Mouse (Mus musculus) stomach, postnatal 0 days (tissue): Measurements from ENCODE around the gene Akr7a5. TPM values are rescaled to one million over a fixed set of nuclear protein-coding genes. Genes with fewer than 3 reads are reported as not detected.

Experiments used
- ATAC-seq: fragments of 200-750 bp; cut with Nextera tagmentation; 2 replicates; pipeline ENCODE4 v1.8.0; 2017; ENCODE audit not compliant: low FRiP score, low TSS enrichment
- DNase-seq: peaks from one replicate; pipeline ENCODE4 v3.0.0-alpha.2; 2016; ENCODE audit warnings: low spot score
- H3K27ac ChIP-seq: fragments of 300-500 bp; sonication (generic); replicated peaks from 2 replicates; pipeline ENCODE4 v1.5.1; 2014; ENCODE audit warnings: mild to moderate bottlenecking, control low read depth
- H3K27me3 ChIP-seq: fragments of 300-500 bp; sonication (generic); 2 replicates; pipeline ENCODE4 v1.6.1; 2014; ENCODE audit warnings: low read length; ENCODE audit not compliant: control insufficient read depth, insufficient read depth
- H3K36me3 ChIP-seq: fragments of 300-500 bp; sonication (generic); 2 replicates; pipeline ENCODE4 v1.6.1; 2014; ENCODE audit warnings: low read length, mixed read lengths; ENCODE audit not compliant: control insufficient read depth, insufficient read depth
- H3K4me1 ChIP-seq: fragments of 300-500 bp; sonication (generic); replicated peaks from 2 replicates; pipeline ENCODE4 v1.6.1; 2014; ENCODE audit warnings: antibody characterized with exemption; ENCODE audit not compliant: control insufficient read depth, insufficient read depth
- H3K4me2 ChIP-seq: fragments of 300-500 bp; sonication (generic); replicated peaks from 2 replicates; pipeline ENCODE4 v1.6.1; 2014; ENCODE audit warnings: low read depth, mild to moderate bottlenecking, control low read depth, moderate library complexity
- H3K4me3 ChIP-seq: fragments of 300-500 bp; sonication (generic); 2 replicates; pipeline ENCODE4 v1.5.1; 2014; ENCODE audit warnings: low read depth, low read length, control low read depth
- H3K9ac ChIP-seq: fragments of 300-500 bp; sonication (generic); 2 replicates; pipeline ENCODE4 v1.6.1; 2014; ENCODE audit warnings: mild to moderate bottlenecking, low read length, control low read depth, mixed read lengths
- H3K9me3 ChIP-seq: fragments of 300-500 bp; sonication (generic); 2 replicates; pipeline ENCODE4 v1.6.1; 2016; ENCODE audit warnings: low read length; ENCODE audit not compliant: control insufficient read depth
- CTCF ChIP-seq: IDR thresholded peaks from 2 replicates; pipeline ENCODE4 v1.5.1; 2016; ENCODE audit warnings: antibody characterized with exemption, low read depth, mild to moderate bottlenecking, moderate library complexity
- EP300 ChIP-seq: optimal IDR thresholded peaks from 2 replicates; pipeline ENCODE3; 2016; ENCODE audit warnings: antibody characterized with exemption
- WGBS: fragments of 180-500 bp; shearing (Covaris S2); extraction: QIAGEN DNeasy Blood & Tissue Kit; methylation state at CpG from one replicate; pipeline ENCODE4 v1.1.7; 2014; 5-methylcytosine and 5-hydroxymethylcytosine counted together
- polyA plus RNA-seq: library from polyadenylated mRNA; unstranded; fragments of >200 nt; fragmentation: Nextera tagmentation; extraction: Ambion mirVana; gene quantifications from 2 replicates; pipeline ENCODE4 v1.2.1, GENCODE M21; 2015

The Akr7a5 gene
- polyA plus RNA-seq, 1 experiment from 2014 or later = 73.8 TPM

DNA sequence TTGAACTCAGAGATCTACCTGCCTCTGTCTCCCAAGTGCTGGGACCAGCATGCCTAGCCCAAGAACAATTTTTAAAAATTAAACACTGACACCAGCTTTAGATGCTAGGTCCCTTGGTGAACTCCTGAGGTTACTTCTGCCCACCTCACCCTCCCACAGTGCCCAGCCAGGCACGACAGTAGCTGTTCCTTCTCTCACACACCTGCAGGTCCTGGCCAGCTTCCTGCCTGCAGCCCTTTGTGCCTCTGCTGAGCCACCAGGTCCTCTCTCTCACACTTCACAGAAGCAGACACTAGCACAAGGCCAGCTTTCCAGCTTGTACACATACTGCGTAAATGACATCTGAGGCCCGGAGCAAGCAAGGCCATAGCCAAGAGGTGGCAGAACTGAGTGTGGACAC lies 5.0 kb upstream of the Akr7a5 start:
- no peak for ATAC-seq
- Histone ChIP-seq H3K27ac (no peak overlapping the region), H3K4me2 (no peak overlapping the region), H3K9me3 (no peaks in the 10 kb centered on the region), H3K27me3 (no peaks in the 10 kb centered on the region), H3K4me1 (peaks cover 5% of the 10 kb centered on the region; the same call in 1 of the 2 replicates), H3K9ac (no peak overlapping the region), H3K4me3 (no peak overlapping the region), H3K36me3 (peaks cover 6% of the 10 kb centered on the region; the same call in 1 of the 2 replicates)
- TF ChIP-seq CTCF (no peak), EP300 (no peak)
- 91% methylated on average over 3 of the region's 3 CpGs for WGBS
- no peak for DNase-seq

DNA sequence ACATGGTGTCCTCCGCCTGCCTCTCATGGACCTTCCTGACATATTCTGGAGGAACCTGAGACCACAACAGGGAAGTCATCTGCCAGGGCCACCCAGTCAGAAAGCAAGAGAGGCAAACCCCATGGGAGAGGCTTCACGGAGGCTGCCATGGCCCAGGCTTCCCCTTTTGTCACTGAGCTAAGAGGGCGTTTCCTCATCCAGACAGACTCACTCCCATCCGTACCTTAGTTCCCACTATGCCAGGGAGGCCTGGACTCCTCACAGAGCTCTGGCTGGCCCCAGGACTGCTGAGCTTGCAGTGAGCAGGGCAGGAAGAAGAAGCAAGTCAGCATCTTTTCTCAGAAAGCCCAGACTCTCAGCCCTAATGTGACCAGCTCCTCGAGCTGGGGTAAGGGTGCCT lies 2.6 kb upstream of the Akr7a5 start:
- Histone ChIP-seq H3K4me1 (peaks cover 5% of the 10 kb centered on the region; the same call in 1 of the 2 replicates), H3K36me3 (no peaks in the 10 kb centered on the region), H3K9me3 (no peaks in the 10 kb centered on the region), H3K4me3 (no peak overlapping the region), H3K9ac (no peak overlapping the region), H3K27me3 (no peaks in the 10 kb centered on the region), H3K27ac (no peak overlapping the region), H3K4me2 (no peak overlapping the region)
- DNase-seq (no peak), ATAC-seq (no peak)
- no peak for TF ChIP-seq EP300
- no peak for TF ChIP-seq CTCF
- WGBS = 74% methylated on average over 5 of the region's 5 CpGs

DNA sequence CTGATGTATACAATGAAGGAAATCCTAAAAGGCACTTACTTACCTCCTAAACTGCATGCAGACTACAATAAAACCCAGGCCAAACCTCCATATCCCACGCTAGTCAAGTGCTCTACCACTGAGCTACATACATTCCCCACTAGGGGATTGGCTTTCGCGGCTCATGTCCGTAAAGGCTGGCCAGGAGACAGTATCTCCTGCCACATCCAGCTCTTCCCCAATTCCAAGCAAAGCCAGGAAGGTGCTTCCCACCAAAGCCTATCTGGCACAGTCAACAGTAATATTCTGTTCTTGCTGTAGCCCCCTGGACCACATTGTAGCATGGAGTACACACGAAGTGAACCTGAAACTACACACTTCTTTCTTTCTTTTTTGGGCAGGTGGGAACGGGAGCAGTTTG lies 893 bp upstream of the Akr7a5 start:
- ATAC-seq = no peak
- peak overlapping the region; percentile 99 for H3K4me2 ChIP-seq
- WGBS = 30% methylated on average over 6 of the region's 6 CpGs
- H3K27me3 ChIP-seq = no peaks in the 10 kb centered on the region
- TF ChIP-seq EP300 (no peak), CTCF (peak; percentile 41)
- no peak for DNase-seq
- H3K9me3 ChIP-seq = no peaks in the 10 kb centered on the region
- 0 out of 2 replicates have a peak, but pooled peaks cover 4% of the 10 kb centered on the region for H3K36me3 ChIP-seq
- H3K4me3 ChIP-seq = peak overlapping the region; percentile 85
- peak overlapping the region; percentile 69; the same call in 1 of the 2 replicates for H3K27ac ChIP-seq
- H3K9ac ChIP-seq = peak overlapping the region; percentile 82
- peaks cover 5% of the 10 kb centered on the region; the same call in 1 of the 2 replicates for H3K4me1 ChIP-seq

- H3K4me2 ChIP-seq = peak overlapping the region; percentile 99
- peaks cover 7% of the 10 kb centered on the region; the same call in 1 of the 2 replicates for H3K36me3 ChIP-seq
- no peaks in the 10 kb centered on the region for H3K27me3 ChIP-seq
- H3K9ac ChIP-seq = peak overlapping the region; percentile 82
- H3K9me3 ChIP-seq = no peaks in the 10 kb centered on the region
- WGBS = under 1% methylated on average over 51 of the region's 53 CpGs
- ATAC-seq = peak; percentile 59
- peak; percentile 51 for DNase-seq
- H3K4me1 ChIP-seq = peaks cover 5% of the 10 kb centered on the region; the same call in 1 of the 2 replicates
- peak overlapping the region; percentile 87 for H3K27ac ChIP-seq
- TF ChIP-seq CTCF = no peak; the same call in 1 of the 2 replicates
- no peak for TF ChIP-seq EP300
- H3K4me3 ChIP-seq = peak overlapping the region; percentile 85
Observed at GRCm38 (mm10) chr4:139310899-139311701, 556 bp downstream of the Akr7a5 start.

GRCm38 (mm10) chr4:139311707-139312106 lies 1.2 kb downstream of the Akr7a5 start:
- Histone ChIP-seq H3K9ac (peak overlapping the region; percentile 82), H3K27ac (peak overlapping the region; percentile 45; the same call in 1 of the 2 replicates), H3K4me2 (peak overlapping the region; percentile 99), H3K27me3 (no peaks in the 10 kb centered on the region), H3K36me3 (peaks cover 9% of the 10 kb centered on the region; the same call in 1 of the 2 replicates), H3K4me3 (peak overlapping the region; percentile 85), H3K9me3 (no peaks in the 10 kb centered on the region), H3K4me1 (peaks cover 5% of the 10 kb centered on the region; the same call in 1 of the 2 replicates)
- ATAC-seq (peak; percentile 18; the same call in 1 of the 2 replicates), DNase-seq (peak; percentile 63)
- TF ChIP-seq CTCF (no peak), EP300 (no peak)
- 16% methylated on average over 14 of the region's 14 CpGs for WGBS

- no peak overlapping the region for H3K4me2 ChIP-seq
- no peak for ATAC-seq
- H3K9ac ChIP-seq = no peak overlapping the region
- no peaks in the 10 kb centered on the region for H3K9me3 ChIP-seq
- H3K36me3 ChIP-seq = peaks cover 9% of the 10 kb centered on the region; the same call in 1 of the 2 replicates
- 55% methylated on average over 4 of the region's 4 CpGs for WGBS
- peaks cover 5% of the 10 kb centered on the region; the same call in 1 of the 2 replicates for H3K4me1 ChIP-seq
- TF ChIP-seq EP300 = no peak
- peak; percentile 73 for TF ChIP-seq CTCF
- H3K27ac ChIP-seq = no peak overlapping the region
- no peaks in the 10 kb centered on the region for H3K27me3 ChIP-seq
- DNase-seq = peak; percentile 57
- H3K4me3 ChIP-seq = no peak overlapping the region
Observed at GRCm38 (mm10) chr4:139312632-139313031, 2.1 kb downstream of the Akr7a5 start.
